Mouse (Mus musculus) stomach, embryonic 14.5 days (tissue): ENCODE measurements at regions not wholly inside any gene's neighbourhood (a gene's known extent, or its start where the extent isn't known, plus 50 kb on each side); places are given as distances from the start of the nearest gene placed in this dataset.

ENCODE experiments used
- ATAC-seq: fragments of 200-750 bp; cut with Nextera tagmentation; 2 replicates; pipeline ENCODE4 v1.8.0; 2017; ENCODE audit warnings: low read depth, moderate TSS enrichment; ENCODE audit not compliant: insufficient number of reproducible peaks, insufficient read depth, low FRiP score
- H3K27ac ChIP-seq: fragments of 300-500 bp; sonication (generic); 2 replicates; pipeline ENCODE4 v1.5.1; 2014; ENCODE audit warnings: mild to moderate bottlenecking, low read length, moderate library complexity, mixed read lengths
- H3K27me3 ChIP-seq: fragments of 300-500 bp; sonication (generic); 2 replicates; pipeline ENCODE4 v1.6.1; 2014; ENCODE audit warnings: low read length, control low read depth, mixed read lengths; ENCODE audit not compliant: control insufficient read depth, insufficient read depth
- H3K36me3 ChIP-seq: fragments of 300-500 bp; sonication (generic); 2 replicates; pipeline ENCODE4 v1.6.1; 2014; ENCODE audit warnings: mild to moderate bottlenecking, control low read depth, low read length, moderate library complexity, mixed read lengths; ENCODE audit not compliant: control insufficient read depth, insufficient read depth
- H3K4me1 ChIP-seq: fragments of 300-500 bp; sonication (generic); 2 replicates; pipeline ENCODE4 v1.6.1; 2014; ENCODE audit warnings: low read length, control low read depth, mixed read lengths; ENCODE audit not compliant: control insufficient read depth, insufficient read depth
- H3K4me2 ChIP-seq: fragments of 300-500 bp; sonication (generic); replicated peaks from 2 replicates; pipeline ENCODE4 v1.6.1; 2014; ENCODE audit warnings: low read depth, low read length, control low read depth
- H3K4me3 ChIP-seq: fragments of 300-500 bp; sonication (generic); 2 replicates; pipeline ENCODE4 v1.5.1; 2014; ENCODE audit warnings: low read depth, low read length, control low read depth
- H3K9ac ChIP-seq: fragments of 300-500 bp; sonication (generic); replicated peaks from 2 replicates; pipeline ENCODE4 v1.6.1; 2014; ENCODE audit warnings: low read depth, mild to moderate bottlenecking, control low read depth, low read length, moderate library complexity, mixed read lengths
- H3K9me3 ChIP-seq: fragments of 300-500 bp; sonication (generic); 2 replicates; pipeline ENCODE4 v1.6.1; 2016; ENCODE audit warnings: low read depth, low read length, control low read depth; ENCODE audit not compliant: control insufficient read depth
- WGBS: fragments of 180-500 bp; shearing (Covaris S2); extraction: QIAGEN DNeasy Blood & Tissue Kit; methylation state at CpG from one replicate; pipeline ENCODE4 v1.1.7; 2014; 5-methylcytosine and 5-hydroxymethylcytosine counted together

DNA sequence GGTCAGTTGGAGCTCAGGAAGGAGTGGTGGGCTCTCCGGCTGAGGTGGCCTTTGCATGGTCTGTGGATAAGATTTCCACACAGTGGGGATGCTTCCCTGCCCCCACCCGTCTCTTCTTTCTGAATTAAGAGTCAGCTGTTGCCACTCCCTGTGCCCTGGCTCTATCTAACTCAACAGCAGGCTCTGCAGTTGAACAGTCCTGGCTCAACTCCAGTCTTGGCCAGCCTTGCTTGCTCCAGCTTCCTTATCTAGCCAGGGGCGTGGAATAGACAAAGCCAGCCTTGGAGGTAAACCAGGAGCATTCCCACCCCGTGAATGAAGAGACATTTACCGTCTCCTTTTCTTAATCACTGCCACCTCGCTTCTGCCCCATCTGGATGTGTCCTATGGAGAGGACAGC lies 89.7 kb downstream of the Mn1 start:
- no peaks in the 10 kb centered on the region for H3K27me3 ChIP-seq
- peak; percentile 69 for ATAC-seq
- H3K9ac ChIP-seq = no peak overlapping the region
- no peak overlapping the region for H3K4me2 ChIP-seq
- no peak overlapping the region for H3K27ac ChIP-seq
- no peak overlapping the region for H3K4me3 ChIP-seq
- no peaks in the 10 kb centered on the region for H3K36me3 ChIP-seq
- no peaks in the 10 kb centered on the region for H3K9me3 ChIP-seq
- H3K4me1 ChIP-seq = peaks cover 22% of the 10 kb centered on the region
- WGBS = 46% methylated on average over 6 of the region's 6 CpGs

- no peaks in the 10 kb centered on the region for H3K9me3 ChIP-seq
- H3K27me3 ChIP-seq = no peaks in the 10 kb centered on the region
- H3K36me3 ChIP-seq = no peaks in the 10 kb centered on the region
- 95% methylated on average over 2 of the region's 2 CpGs for WGBS
- H3K4me1 ChIP-seq = peaks cover 25% of the 10 kb centered on the region
- H3K4me3 ChIP-seq = no peak overlapping the region
- no peak overlapping the region for H3K4me2 ChIP-seq
- no peak overlapping the region for H3K27ac ChIP-seq
- no peak for ATAC-seq
- no peak overlapping the region for H3K9ac ChIP-seq
These were observed 90.2 kb downstream of the Mn1 start for GRCm38 (mm10) chr5:111507332-111507731.

- ATAC-seq = peak; percentile 64
- WGBS = 5% methylated on average over 19 of the region's 21 CpGs
- H3K9ac ChIP-seq = no peak overlapping the region
- H3K27me3 ChIP-seq = no peaks in the 10 kb centered on the region
- peak overlapping the region; percentile 7; the same call in 1 of the 2 replicates for H3K4me3 ChIP-seq
- no peaks in the 10 kb centered on the region for H3K36me3 ChIP-seq
- H3K27ac ChIP-seq = peak overlapping the region; percentile 44; the same call in 1 of the 2 replicates
- H3K9me3 ChIP-seq = no peaks in the 10 kb centered on the region
- H3K4me1 ChIP-seq = peaks cover 25% of the 10 kb centered on the region
- H3K4me2 ChIP-seq = peak overlapping the region; percentile 36
These were observed 91.9 kb downstream of the Mn1 start for GRCm38 (mm10) chr5:111509014-111509561.

- H3K4me1 ChIP-seq = peaks cover 25% of the 10 kb centered on the region
- H3K4me3 ChIP-seq = peak overlapping the region; percentile 7; the same call in 1 of the 2 replicates
- H3K4me2 ChIP-seq = peak overlapping the region; percentile 36
- no peaks in the 10 kb centered on the region for H3K36me3 ChIP-seq
- H3K9me3 ChIP-seq = no peaks in the 10 kb centered on the region
- no peaks in the 10 kb centered on the region for H3K27me3 ChIP-seq
- H3K27ac ChIP-seq = peak overlapping the region; percentile 10; the same call in 1 of the 2 replicates
- H3K9ac ChIP-seq = no peak overlapping the region
- 15% methylated on average over 9 of the region's 9 CpGs for WGBS
- no peak; the same call in 1 of the 2 replicates for ATAC-seq
These were observed 92.5 kb downstream of the Mn1 start for GRCm38 (mm10) chr5:111509575-111510057.

DNA sequence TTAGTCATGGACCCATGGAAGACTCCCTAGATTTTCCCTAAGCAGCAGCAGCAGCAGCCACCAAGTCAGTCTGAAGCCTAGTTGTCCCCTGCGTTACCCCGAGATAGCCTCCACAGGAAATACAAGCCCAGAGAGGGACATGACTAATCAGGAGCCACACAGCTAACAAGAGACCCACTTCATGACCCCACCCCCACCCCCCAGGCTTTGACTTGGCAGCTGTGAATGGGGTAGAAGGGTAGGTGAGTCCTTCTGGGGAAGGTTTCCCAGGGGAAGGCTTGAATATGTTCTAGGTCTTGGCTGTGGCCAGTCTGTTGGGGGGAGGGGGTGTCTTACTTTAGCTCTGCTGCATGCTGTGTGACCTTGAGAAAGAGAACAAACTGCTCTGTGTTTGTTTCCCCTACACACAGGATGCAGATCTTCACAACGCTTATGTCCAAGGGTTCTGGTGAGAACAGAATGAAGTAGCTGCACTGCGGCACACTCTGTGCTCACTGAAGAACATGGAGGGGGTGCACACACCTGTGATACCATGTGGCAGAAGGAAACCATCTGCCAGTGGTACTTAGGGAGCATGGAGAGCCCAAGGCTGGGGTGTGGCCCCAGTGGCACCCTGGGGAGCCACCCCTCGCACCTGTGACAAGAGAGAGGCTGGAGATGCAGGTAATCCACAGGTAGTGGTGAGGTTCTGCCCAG lies 93.2 kb downstream of the Mn1 start:
- WGBS = 72% methylated on average over 5 of the region's 5 CpGs
- no peak overlapping the region for H3K4me3 ChIP-seq
- no peaks in the 10 kb centered on the region for H3K27me3 ChIP-seq
- no peaks in the 10 kb centered on the region for H3K36me3 ChIP-seq
- peaks cover 25% of the 10 kb centered on the region for H3K4me1 ChIP-seq
- no peak overlapping the region for H3K27ac ChIP-seq
- no peak overlapping the region for H3K4me2 ChIP-seq
- no peak overlapping the region for H3K9ac ChIP-seq
- ATAC-seq = no peak
- H3K9me3 ChIP-seq = no peaks in the 10 kb centered on the region

GRCm38 (mm10) chr5:111510879-111511231 lies 93.7 kb downstream of the Mn1 start:
- Histone ChIP-seq H3K36me3 (no peaks in the 10 kb centered on the region), H3K9me3 (no peaks in the 10 kb centered on the region), H3K27me3 (no peaks in the 10 kb centered on the region), H3K4me2 (no peak overlapping the region), H3K4me1 (peaks cover 25% of the 10 kb centered on the region), H3K27ac (no peak overlapping the region), H3K4me3 (no peak overlapping the region), H3K9ac (no peak overlapping the region)
- ATAC-seq = no peak
- 68% methylated on average over 6 of the region's 6 CpGs for WGBS

- Histone ChIP-seq H3K9me3 (no peaks in the 10 kb centered on the region), H3K36me3 (no peaks in the 10 kb centered on the region), H3K9ac (no peak overlapping the region), H3K4me1 (peaks cover 17% of the 10 kb centered on the region; the same call in 1 of the 2 replicates), H3K4me3 (no peak overlapping the region), H3K4me2 (no peak overlapping the region), H3K27me3 (no peaks in the 10 kb centered on the region), H3K27ac (no peak overlapping the region)
- WGBS = 22% methylated on average over 10 of the region's 10 CpGs
- no peak for ATAC-seq
These were observed 94.8 kb downstream of the Mn1 start for GRCm38 (mm10) chr5:111511982-111512381.

- no peak for ATAC-seq
- Histone ChIP-seq H3K9ac (no peak overlapping the region), H3K27ac (no peak overlapping the region), H3K27me3 (no peaks in the 10 kb centered on the region), H3K4me3 (no peak overlapping the region), H3K9me3 (no peaks in the 10 kb centered on the region), H3K36me3 (no peaks in the 10 kb centered on the region), H3K4me2 (no peak overlapping the region), H3K4me1 (peaks cover 12% of the 10 kb centered on the region; the same call in 1 of the 2 replicates)
- 78% methylated on average over 6 of the region's 6 CpGs for WGBS
These were observed 96.8 kb downstream of the Mn1 start for GRCm38 (mm10) chr5:111513976-111514375.
